Mouse (Mus musculus) midbrain, embryonic 11.5 days (tissue): Measurements from ENCODE around the gene Lrrc25. TPM values are rescaled to one million over a fixed set of nuclear protein-coding genes. Genes with fewer than 3 reads are reported as not detected.

Experiments
- ATAC-seq: fragments of 200-750 bp; cut with Nextera tagmentation; 2 replicates; pipeline ENCODE4 v1.8.0; 2017; ENCODE audit warnings: moderate TSS enrichment, moderate library complexity; ENCODE audit not compliant: low FRiP score
- DNase-seq: peaks from one replicate; pipeline ENCODE4 v3.0.0; 2015; ENCODE audit warnings: low spot score; ENCODE audit errors: missing footprints
- H3K27ac ChIP-seq: fragments of 300-500 bp; sonication (generic); 2 replicates; pipeline ENCODE4 v1.5.1; 2014; ENCODE audit warnings: low read depth, low read length
- H3K27me3 ChIP-seq: fragments of 300-500 bp; sonication (generic); 2 replicates; pipeline ENCODE4 v1.6.1; 2014; ENCODE audit warnings: mild to moderate bottlenecking, low read length, moderate library complexity, mixed read lengths; ENCODE audit not compliant: control insufficient read depth, insufficient read depth
- H3K36me3 ChIP-seq: fragments of 300-500 bp; sonication (generic); 2 replicates; pipeline ENCODE4 v1.6.1; 2014; ENCODE audit warnings: mild to moderate bottlenecking, low read length, moderate library complexity, mixed read lengths; ENCODE audit not compliant: control insufficient read depth, insufficient read depth
- H3K4me1 ChIP-seq: fragments of 300-500 bp; sonication (generic); 2 replicates; pipeline ENCODE4 v1.6.1; 2014; ENCODE audit warnings: low read length; ENCODE audit not compliant: control insufficient read depth, insufficient read depth
- H3K4me2 ChIP-seq: fragments of 300-500 bp; sonication (generic); 2 replicates; pipeline ENCODE4 v1.6.1; 2014; ENCODE audit warnings: mild to moderate bottlenecking, moderate library complexity
- H3K4me3 ChIP-seq: fragments of 300-500 bp; sonication (generic); 2 replicates; pipeline ENCODE4 v1.5.1; 2014; ENCODE audit warnings: low read depth, low read length
- H3K9ac ChIP-seq: fragments of 300-500 bp; sonication (generic); 2 replicates; pipeline ENCODE4 v1.6.1; 2014; ENCODE audit warnings: low read length
- H3K9me3 ChIP-seq: fragments of 300-500 bp; sonication (generic); 2 replicates; pipeline ENCODE4 v1.6.1; 2016; ENCODE audit warnings: low read length; ENCODE audit not compliant: control insufficient read depth
- WGBS: fragments of 180-500 bp; shearing (Covaris S2); extraction: QIAGEN DNeasy Blood & Tissue Kit; methylation state at CpG from one replicate; pipeline ENCODE4 v1.1.7; 2014; 5-methylcytosine and 5-hydroxymethylcytosine counted together
- polyA plus RNA-seq: library from polyadenylated mRNA; unstranded; fragments of >200 nt; fragmentation: Nextera tagmentation; extraction: Ambion mirVana; gene quantifications from 2 replicates; pipeline ENCODE4 v1.2.1, GENCODE M21; 2014

Gene Lrrc25
- polyA plus RNA-seq, 1 experiment from 2014 or later: 1.2 TPM

GRCm38 (mm10) chr8:70635527-70635926 lies 19.6 kb downstream of the Lrrc25 start:
- H3K4me3 ChIP-seq: no peak overlapping the region
- H3K36me3 ChIP-seq: no peaks in the 10 kb centered on the region
- ATAC-seq (no peak), DNase-seq (no peak)
- H3K4me1 ChIP-seq: 0 out of 2 replicates have a peak, but pooled peaks cover under 1% of the 10 kb centered on the region
- WGBS: 83% methylated on average over 6 of the region's 6 CpGs
- H3K27ac ChIP-seq: no peak overlapping the region
- H3K9me3 ChIP-seq: no peaks in the 10 kb centered on the region
- no peak overlapping the region for H3K4me2 ChIP-seq
- peaks cover 9% of the 10 kb centered on the region; the same call in 1 of the 2 replicates for H3K27me3 ChIP-seq
- no peak overlapping the region for H3K9ac ChIP-seq

DNA sequence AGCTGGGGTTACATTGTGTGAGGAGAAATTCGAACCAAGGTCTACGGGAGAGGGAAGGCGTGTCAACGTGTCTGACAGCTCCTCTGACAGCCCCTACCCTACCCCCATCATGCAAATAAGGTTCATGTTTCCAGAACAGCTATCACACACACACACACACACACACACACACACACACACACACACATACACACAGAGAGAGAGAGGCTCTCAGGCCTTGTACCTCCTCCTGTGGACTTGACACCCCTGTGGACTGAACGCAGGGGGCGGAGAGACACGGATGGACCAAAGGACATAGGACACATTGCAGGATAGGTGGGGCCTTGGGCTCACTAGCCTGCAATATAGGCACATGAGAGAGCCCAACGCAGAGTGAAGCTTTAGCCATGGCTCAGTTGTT lies 20.9 kb downstream of the Lrrc25 start:
- WGBS: 54% methylated on average over 8 of the region's 8 CpGs
- H3K9me3 ChIP-seq: no peaks in the 10 kb centered on the region
- H3K4me2 ChIP-seq: no peak overlapping the region
- ATAC-seq (no peak), DNase-seq (no peak)
- no peak overlapping the region for H3K27ac ChIP-seq
- H3K4me3 ChIP-seq: no peak overlapping the region
- H3K36me3 ChIP-seq: no peaks in the 10 kb centered on the region
- no peaks in the 10 kb centered on the region; the same call in 1 of the 2 replicates for H3K27me3 ChIP-seq
- H3K4me1 ChIP-seq: no peaks in the 10 kb centered on the region
- no peak overlapping the region for H3K9ac ChIP-seq

DNA sequence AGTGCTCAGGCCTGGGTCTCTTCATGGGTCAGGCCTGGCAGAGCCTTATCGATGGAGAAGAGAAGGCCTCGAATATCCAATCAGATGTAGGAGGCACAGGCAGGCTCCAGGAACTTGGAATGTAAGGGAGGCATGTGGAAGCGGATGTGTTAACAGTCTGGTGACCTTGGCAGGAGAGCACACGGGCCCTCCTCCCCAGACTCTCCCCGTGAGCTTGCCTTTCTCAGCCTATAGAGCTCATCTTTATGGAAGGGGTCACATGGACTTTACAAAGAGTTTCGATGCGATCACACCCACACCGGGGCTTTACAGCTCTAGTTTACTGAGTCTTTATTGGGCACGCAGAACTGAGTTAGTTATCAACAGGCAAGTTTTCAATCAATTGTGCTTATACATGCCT lies 22.8 kb downstream of the Lrrc25 start:
- 81% methylated on average over 9 of the region's 9 CpGs for WGBS
- Histone ChIP-seq H3K4me3 (no peak overlapping the region), H3K4me2 (no peak overlapping the region)

GRCm38 (mm10) chr8:70643019-70643418 lies 27.1 kb downstream of the Lrrc25 start:
- Histone ChIP-seq H3K4me3 (no peak overlapping the region), H3K27ac (no peak overlapping the region), H3K4me2 (no peak overlapping the region), H3K4me1 (peaks cover 10% of the 10 kb centered on the region), H3K9me3 (no peaks in the 10 kb centered on the region), H3K27me3 (no peaks in the 10 kb centered on the region), H3K36me3 (no peaks in the 10 kb centered on the region), H3K9ac (no peak overlapping the region)
- WGBS: 72% methylated on average over 3 of the region's 3 CpGs
- DNase-seq (no peak), ATAC-seq (no peak)

More for the DNA sequence above, 22.8 kb downstream of the Lrrc25 start:
- Histone ChIP-seq H3K27ac (no peak overlapping the region), H3K9ac (no peak overlapping the region), H3K27me3 (no peaks in the 10 kb centered on the region), H3K36me3 (no peaks in the 10 kb centered on the region), H3K4me1 (no peaks in the 10 kb centered on the region), H3K9me3 (no peaks in the 10 kb centered on the region)
- no peak for ATAC-seq
- DNase-seq: no peak

DNA sequence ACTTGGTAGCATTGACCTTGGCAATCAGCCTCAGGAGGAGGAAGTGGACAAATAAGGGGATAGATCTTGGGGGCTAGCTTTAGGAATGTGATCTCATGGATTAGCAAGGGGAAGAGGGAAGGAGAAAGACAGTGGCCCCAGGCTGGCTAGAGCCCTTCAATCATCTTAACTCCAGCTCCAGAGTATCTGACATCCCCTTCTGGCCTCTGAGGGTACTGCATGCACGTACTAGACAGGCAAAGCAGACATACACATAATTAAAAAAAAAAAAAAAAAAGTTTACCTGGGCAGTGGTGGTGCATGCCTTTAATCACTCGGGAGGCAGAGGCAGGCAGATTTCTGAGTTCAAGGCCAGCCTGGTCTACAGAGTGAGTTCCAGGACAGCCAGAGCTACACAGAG lies 28.1 kb downstream of the Lrrc25 start:
- WGBS: 82% methylated on average over 2 of the region's 2 CpGs

GRCm38 (mm10) chr8:70645501-70646224 lies 29.7 kb downstream of the Lrrc25 start:
- Histone ChIP-seq H3K27ac (no peak overlapping the region), H3K9ac (no peak overlapping the region), H3K9me3 (no peaks in the 10 kb centered on the region), H3K4me1 (peaks cover 10% of the 10 kb centered on the region), H3K4me3 (no peak overlapping the region), H3K27me3 (no peaks in the 10 kb centered on the region), H3K36me3 (peaks cover 10% of the 10 kb centered on the region), H3K4me2 (no peak overlapping the region)
- 64% methylated on average over 17 of the region's 17 CpGs for WGBS
- no peak for DNase-seq
- no peak for ATAC-seq

More for the DNA sequence above, 28.1 kb downstream of the Lrrc25 start:
- no peaks in the 10 kb centered on the region; the same call in 1 of the 2 replicates for H3K36me3 ChIP-seq
- H3K9ac ChIP-seq: no peak overlapping the region
- peaks cover 10% of the 10 kb centered on the region for H3K4me1 ChIP-seq
- no peaks in the 10 kb centered on the region for H3K27me3 ChIP-seq
- DNase-seq: no peak
- no peak overlapping the region for H3K4me3 ChIP-seq
- no peak overlapping the region for H3K4me2 ChIP-seq
- no peak overlapping the region for H3K27ac ChIP-seq
- ATAC-seq: no peak
- H3K9me3 ChIP-seq: no peaks in the 10 kb centered on the region

GRCm38 (mm10) chr8:70646369-70646768 lies 30.4 kb downstream of the Lrrc25 start:
- WGBS: 78% methylated on average over 6 of the region's 6 CpGs
- H3K9me3 ChIP-seq: no peaks in the 10 kb centered on the region
- H3K27ac ChIP-seq: no peak overlapping the region
- ATAC-seq: no peak
- no peak for DNase-seq
- no peak overlapping the region for H3K9ac ChIP-seq
- H3K4me1 ChIP-seq: peaks cover 10% of the 10 kb centered on the region
- no peak overlapping the region for H3K4me3 ChIP-seq
- no peaks in the 10 kb centered on the region for H3K27me3 ChIP-seq
- H3K36me3 ChIP-seq: peaks cover 10% of the 10 kb centered on the region
- H3K4me2 ChIP-seq: no peak overlapping the region

DNA sequence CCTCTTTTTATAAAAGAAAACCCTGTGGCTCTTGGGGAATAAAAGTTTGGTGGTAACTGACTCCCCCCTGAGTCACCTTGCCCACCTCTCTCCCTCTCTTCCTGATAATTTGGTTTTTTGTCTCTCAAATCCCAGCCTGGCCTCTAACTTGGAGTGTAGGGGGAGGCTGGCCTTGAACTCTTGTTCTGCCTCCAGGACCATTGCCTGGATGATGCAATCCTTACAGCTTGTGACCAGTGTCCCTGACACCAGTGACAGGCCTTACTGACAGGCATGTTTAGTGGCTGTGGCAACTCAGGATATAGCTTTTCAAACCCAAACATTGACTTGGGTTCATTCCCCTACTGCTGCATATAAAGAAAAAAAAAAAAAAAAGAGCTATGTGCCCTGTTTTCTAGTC lies 30.8 kb downstream of the Lrrc25 start:
- no peak for ATAC-seq

GRCm38 (mm10) chr8:70647343-70648163 lies 31.6 kb downstream of the Lrrc25 start:
- Histone ChIP-seq H3K27me3 (no peaks in the 10 kb centered on the region), H3K4me3 (no peak overlapping the region), H3K36me3 (peaks cover 12% of the 10 kb centered on the region), H3K27ac (peak overlapping the region; percentile 48; the same call in 1 of the 2 replicates), H3K9ac (0 out of 2 replicates have a peak overlapping the region, but pooled peaks have one; percentile 5), H3K4me2 (no peak overlapping the region), H3K4me1 (peaks cover 10% of the 10 kb centered on the region), H3K9me3 (no peaks in the 10 kb centered on the region)
- WGBS: 60% methylated on average over 8 of the region's 8 CpGs
- DNase-seq (no peak), ATAC-seq (peak; percentile 57; the same call in 1 of the 2 replicates)

More for the DNA sequence above, 30.8 kb downstream of the Lrrc25 start:
- H3K4me3 ChIP-seq: no peak overlapping the region
- H3K4me2 ChIP-seq: no peak overlapping the region
- no peaks in the 10 kb centered on the region for H3K27me3 ChIP-seq
- H3K36me3 ChIP-seq: peaks cover 10% of the 10 kb centered on the region
- DNase-seq: no peak
- peak overlapping the region; percentile 48; the same call in 1 of the 2 replicates for H3K27ac ChIP-seq
- no peak overlapping the region for H3K9ac ChIP-seq
- no peaks in the 10 kb centered on the region for H3K9me3 ChIP-seq
- peaks cover 10% of the 10 kb centered on the region for H3K4me1 ChIP-seq
